Mouse (Mus musculus): ENCODE results near the gene Kbtbd13. TPM values are rescaled to one million over a fixed set of nuclear protein-coding genes. Genes with fewer than 3 reads are reported as not detected.
A peak's percentile ranks its signal among the peaks of the same experiment; 100 is the strongest.
"Not testable (repeated sequence)": the region's sequence is repeated elsewhere in the genome, so short reads cannot be mapped to it uniquely, and the experiment has no call there.

Kbtbd13 gene
- polyA plus RNA-seq, 1 experiment from 2014 or later, result 0.78 TPM

DNA sequence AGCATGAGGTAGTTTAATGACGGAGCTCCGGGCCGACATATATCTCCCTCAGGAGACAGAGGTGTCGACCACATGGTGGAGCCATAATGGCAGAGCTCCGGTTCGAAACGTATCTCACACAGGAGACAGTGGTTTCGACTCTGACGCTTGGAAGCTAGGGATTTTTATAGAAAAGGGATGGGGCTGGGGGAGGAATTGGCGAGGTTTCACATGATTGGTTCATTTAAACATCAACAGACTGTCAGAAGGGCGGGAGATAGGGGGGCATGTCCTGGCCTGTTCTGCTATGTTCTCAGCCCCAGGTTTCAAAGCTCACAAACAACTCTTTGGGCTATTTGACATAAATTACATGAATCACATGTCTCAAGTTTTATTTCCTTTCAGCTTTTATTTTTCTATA, 46.0 kb downstream of the Kbtbd13 start:
- peak; percentile 38; the same call in 1 of the 2 replicates for ATAC-seq (ENCODE audit: low FRiP score, low read depth)
- peak overlapping the region; percentile 94 for H3K27ac ChIP-seq (replicated peaks)
- not testable (repeated sequence) for H3K27me3 ChIP-seq, H3K9me3 ChIP-seq, H3K36me3 ChIP-seq
- peak overlapping the region; percentile 92 for H3K4me2 ChIP-seq
- peak overlapping the region; percentile 93 for H3K9ac ChIP-seq
- WGBS, result 56% methylated on average over 11 of the region's 11 CpGs
- H3K4me3 ChIP-seq, result peak overlapping the region; percentile 85
- H3K4me1 ChIP-seq (replicated peaks), result peaks cover 27% of the 10 kb centered on the region

DNA sequence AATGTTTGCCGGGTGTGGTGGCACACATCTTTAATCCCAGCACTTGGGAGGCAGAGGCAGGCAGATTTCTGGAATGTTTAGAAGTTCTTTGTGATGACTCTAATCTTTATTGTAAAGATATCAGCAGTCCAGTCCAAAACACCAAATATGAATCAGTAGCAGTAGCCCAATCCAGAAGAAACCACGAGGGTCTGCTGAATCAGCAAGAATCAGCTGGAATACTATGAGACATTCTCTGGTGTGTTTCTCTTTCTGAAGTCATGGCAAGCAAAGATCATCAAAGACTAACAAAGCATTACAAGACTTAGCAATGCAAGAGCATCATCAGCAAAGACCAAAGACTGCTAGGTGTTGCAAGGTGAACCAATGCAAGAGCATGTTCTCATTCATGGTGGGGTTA, 51.0 kb downstream of the Kbtbd13 start:
- ATAC-seq (ENCODE audit: low FRiP score, low read depth), result no peak
- Histone ChIP-seq H3K36me3 (no peaks in the 10 kb centered on the region), H3K4me1 (replicated peaks) (no peaks in the 10 kb centered on the region), H3K27me3 (no peaks in the 10 kb centered on the region), H3K9ac (no peak overlapping the region), H3K9me3 (no peaks in the 10 kb centered on the region), H3K4me3 (no peak overlapping the region), H3K27ac (replicated peaks) (no peak overlapping the region), H3K4me2 (no peak overlapping the region)
- 90% methylated on average over 2 of the region's 2 CpGs for WGBS

DNA sequence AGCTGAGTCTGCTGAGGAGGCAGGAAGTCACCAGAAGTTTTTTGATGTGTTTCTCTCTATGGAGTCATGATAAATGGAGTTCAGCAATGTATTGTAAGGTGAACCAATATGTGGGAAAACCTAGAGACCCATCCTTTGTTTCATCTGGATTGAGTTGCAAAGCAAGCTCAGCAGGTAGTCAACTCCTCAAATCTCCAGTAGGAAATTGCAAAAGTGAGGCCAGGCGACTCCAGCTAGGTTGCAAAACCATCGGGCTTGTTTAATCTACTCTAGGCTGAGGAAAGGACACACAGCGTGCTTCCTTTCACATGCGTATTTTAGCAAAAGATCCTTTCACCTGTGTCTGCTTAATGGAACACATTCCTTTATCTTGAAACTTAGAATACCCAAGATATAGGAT, 52.3 kb downstream of the Kbtbd13 start:
- H3K4me2 ChIP-seq, result no peak overlapping the region
- H3K9ac ChIP-seq, result no peak overlapping the region
- H3K36me3 ChIP-seq, result no peaks in the 10 kb centered on the region
- WGBS, result 80% methylated on average over 4 of the region's 4 CpGs
- no peaks in the 10 kb centered on the region for H3K9me3 ChIP-seq
- H3K27me3 ChIP-seq, result no peaks in the 10 kb centered on the region
- ATAC-seq (ENCODE audit: low FRiP score, low read depth), result no peak
- H3K27ac ChIP-seq (replicated peaks), result no peak overlapping the region
- no peak overlapping the region for H3K4me3 ChIP-seq
- H3K4me1 ChIP-seq (replicated peaks), result no peaks in the 10 kb centered on the region

Other genes starting within 250 kb of the Kbtbd13 start
- gene Parp16, start 196.3 kb downstream of the Kbtbd13 start, polyA plus RNA-seq (2015; fragmentation: Nextera tagmentation; extraction: Ambion mirVana), result 6.7 and 8.1 TPM in 2 replicates
- gene Cilp, start 126.5 kb downstream of the Kbtbd13 start, polyA plus RNA-seq (2015; fragmentation: Nextera tagmentation; extraction: Ambion mirVana), result 0.20 and 0.48 TPM in 2 replicates
- gene Clpx, start 97.4 kb downstream of the Kbtbd13 start, polyA plus RNA-seq (2015; fragmentation: Nextera tagmentation; extraction: Ambion mirVana), result 37.1 and 40.3 TPM in 2 replicates
- gene Pdcd7, start 45.5 kb downstream of the Kbtbd13 start, polyA plus RNA-seq (2015; fragmentation: Nextera tagmentation; extraction: Ambion mirVana), result 9.7 and 9.8 TPM in 2 replicates
- 2.5 and 3.3 TPM in 2 replicates for gene Ubap1l, start 30.6 kb downstream of the Kbtbd13 start, polyA plus RNA-seq (2015; fragmentation: Nextera tagmentation; extraction: Ambion mirVana)
- 7.6 TPM in 2 replicates for gene Rasl12, start 6.9 kb upstream of the Kbtbd13 start, polyA plus RNA-seq (2015; fragmentation: Nextera tagmentation; extraction: Ambion mirVana)
- not detected in 2 replicates for gene Slc51b, start 31.3 kb upstream of the Kbtbd13 start, polyA plus RNA-seq (2015; fragmentation: Nextera tagmentation; extraction: Ambion mirVana)
- 25.4 and 25.7 TPM in 2 replicates for gene Mtfmt, start 44.1 kb upstream of the Kbtbd13 start, polyA plus RNA-seq (2015; fragmentation: Nextera tagmentation; extraction: Ambion mirVana)
- 109 and 117 TPM in 2 replicates for gene Spg21, start 69.3 kb upstream of the Kbtbd13 start, polyA plus RNA-seq (2015; fragmentation: Nextera tagmentation; extraction: Ambion mirVana)
- 1.1 and 1.3 TPM in 2 replicates for gene Ankdd1a, start 128.5 kb upstream of the Kbtbd13 start, polyA plus RNA-seq (2015; fragmentation: Nextera tagmentation; extraction: Ambion mirVana)
- 6.8 and 8.0 TPM in 2 replicates for gene Plekho2, start 188.4 kb upstream of the Kbtbd13 start, polyA plus RNA-seq (2015; fragmentation: Nextera tagmentation; extraction: Ambion mirVana)
- 3.6 and 4.5 TPM in 2 replicates for gene Pif1, start 195.5 kb upstream of the Kbtbd13 start, polyA plus RNA-seq (2015; fragmentation: Nextera tagmentation; extraction: Ambion mirVana)
- 4.1 and 4.9 TPM in 2 replicates for gene Rbpms2, start 238.0 kb upstream of the Kbtbd13 start, polyA plus RNA-seq (2015; fragmentation: Nextera tagmentation; extraction: Ambion mirVana)

All from hindbrain, embryonic 15.5 days (tissue).